ENCODE assay signal across 8 mouse cellular contexts in genomic region chr4:155992906-155993547, GRCm38 (mm10). TPM values are rescaled to one million over a fixed set of nuclear protein-coding genes. Genes with fewer than 3 reads are reported as not detected.
DNase-seq lines count a peak whose midpoint lies in the region; ATAC-seq and TF ChIP-seq lines count a peak whose summit lies in the region.

No protein-coding gene starts in this region.

- peaks cover 18% of the 10 kb centered on the region for H3K36me3 ChIP-seq in hindbrain, postnatal 0 days (ENCODE audit: insufficient read depth, low read length)
- peaks cover 21% of the 10 kb centered on the region; the same call in 1 of the 2 replicates for H3K36me3 ChIP-seq in macrophage (ENCODE audit: inconsistent target)

- H3K4me3 ChIP-seq in hindbrain, postnatal 0 days (ENCODE audit: low read length), result peak overlapping the region; percentile 82
- peak overlapping the region; percentile 96 for H3K4me3 ChIP-seq in macrophage (ENCODE audit: inconsistent target)

- ATAC-seq in hindbrain, postnatal 0 days, result peak; percentile 88

- peaks cover 57% of the 10 kb centered on the region for H3K79me2 ChIP-seq in macrophage (ENCODE audit: inconsistent target)

- WGBS in hindbrain, postnatal 0 days, result 0% methylated on average over 70 of the region's 70 CpGs
- WGBS in macrophage (ENCODE audit: missing documents), result under 1% methylated on average over 55 of the region's 70 CpGs

- peaks cover 9% of the 10 kb centered on the region for H3K4me1 ChIP-seq in hindbrain, postnatal 0 days (ENCODE audit: insufficient read depth, low read length)

- H3K27me3 ChIP-seq in hindbrain, postnatal 0 days (ENCODE audit: insufficient read depth, low read length), result no peaks in the 10 kb centered on the region

- peak overlapping the region; percentile 67 for H3K9ac ChIP-seq in hindbrain, postnatal 0 days (replicated peaks; ENCODE audit: low read length)

- DNase-seq in adipocyte (ENCODE audit: low spot score), result peak; percentile 96
- peak; percentile 91 to 97 for DNase-seq in cerebellum, postnatal 4 days (ENCODE audit: low spot score in 2 of 2)
- DNase-seq in gastrocnemius, adult 18-20 months (ENCODE audit: low spot score), result peak; percentile 98
- DNase-seq in hindbrain, postnatal 0 days (ENCODE audit: low spot score), result peak; percentile 98
- DNase-seq in left cerebral cortex, adult 18-20 months (ENCODE audit: low spot score in 2 of 2), result peak; percentile 93 to 96
- DNase-seq in right cerebral cortex, postnatal 14 days, result peak; percentile 95
- DNase-seq in urinary bladder, postnatal 36 days (ENCODE audit: low spot score in 2 of 2), result peak; percentile 96 to 97

- peak; percentile 29; the same call in 1 of the 2 replicates for TF ChIP-seq CTCF in hindbrain, postnatal 0 days (IDR thresholded peaks at IDR 0.05; ENCODE audit: low read depth)

- H3K9me3 ChIP-seq in hindbrain, postnatal 0 days (ENCODE audit: low read length), result no peaks in the 10 kb centered on the region

- peak overlapping the region; percentile 95 for H3K27ac ChIP-seq in hindbrain, postnatal 0 days
- H3K27ac ChIP-seq in macrophage, result peak overlapping the region; percentile 84

- H3K4me2 ChIP-seq in hindbrain, postnatal 0 days (ENCODE audit: low read depth, low read length), result peak overlapping the region; percentile 69

RNA-seq across cellular contexts. Expression of gene Sdf4, which starts 0.4 kb away (rescaled TPM):
- total RNA-seq in gastrocnemius, adult 18-20 months (2021), result 10 to 100 TPM; 77.2 to 85.0 TPM
- total RNA-seq in hindbrain, postnatal 0 days (2014; rRNA removed), result 100 and 121 TPM in 2 replicates
- polyA plus RNA-seq in hindbrain, postnatal 0 days (2015; fragmentation: Nextera tagmentation; extraction: Ambion mirVana), result 122 and 127 TPM in 2 replicates
- 100 to 1,000 TPM; 213 to 215 TPM for total RNA-seq in left cerebral cortex, adult 18-20 months (2021)
- 100 to 1,000 TPM in 24 of 26 experiments, 10 to 100 TPM in 2; 76.5 to 184 (median 139) TPM for total RNA-seq in macrophage (2018; cell fraction: chromatin; rRNA removed)
- 100 to 1,000 TPM; 182 to 279 (median 233) TPM for total RNA-seq in macrophage (2018; cell fraction: cytosol; rRNA removed)
- total RNA-seq in macrophage (2018; cell fraction: nucleus; rRNA removed), result 100 to 1,000 TPM in 25 of 26 experiments, 10 to 100 TPM in 1; 92.3 to 220 (median 162) TPM
- 261 to 438 TPM (median 289 TPM) in 3 replicates for polyA plus RNA-seq in macrophage (2018)

RNA-seq across cellular contexts. Expression of gene B3galt6, which starts 0.6 kb away (rescaled TPM):
- total RNA-seq in gastrocnemius, adult 18-20 months (2021), result 1 to 10 TPM; 1.3 TPM
- 48.8 and 56.8 TPM in 2 replicates for total RNA-seq in hindbrain, postnatal 0 days (2014; rRNA removed)
- polyA plus RNA-seq in hindbrain, postnatal 0 days (2015; fragmentation: Nextera tagmentation; extraction: Ambion mirVana), result 26.1 and 26.2 TPM in 2 replicates
- total RNA-seq in left cerebral cortex, adult 18-20 months (2021), result 10 to 100 TPM in 1 of 2 experiments, 1 to 10 TPM in 1; 8.9 to 10.7 TPM
- total RNA-seq in macrophage (2018; cell fraction: chromatin; rRNA removed), result 1 to 10 TPM in 18 of 26 experiments, under 1 TPM in 7, not detected in 1; 0.25 to 5.3 (median 1.6) TPM
- total RNA-seq in macrophage (2018; cell fraction: cytosol; rRNA removed), result 1 to 10 TPM; 1.7 to 4.6 (median 3.4) TPM
- 1 to 10 TPM in 25 of 26 experiments, under 1 TPM in 1; 0.69 to 8.5 (median 3.4) TPM for total RNA-seq in macrophage (2018; cell fraction: nucleus; rRNA removed)
- polyA plus RNA-seq in macrophage (2018), result 1.4 to 6.1 TPM (median 2.9 TPM) in 3 replicates

RNA-seq across cellular contexts. Expression of gene Tnfrsf4, which starts 20.6 kb away (rescaled TPM):
- total RNA-seq in gastrocnemius, adult 18-20 months (2021), result 1 to 10 TPM; 1.2 to 1.3 TPM
- total RNA-seq in hindbrain, postnatal 0 days (2014; rRNA removed), result 2.6 TPM in 1 of 2 replicates, not detected in the other
- 0.47 and 0.49 TPM in 2 replicates for polyA plus RNA-seq in hindbrain, postnatal 0 days (2015; fragmentation: Nextera tagmentation; extraction: Ambion mirVana)
- 1 to 10 TPM in 1 of 2 experiments, under 1 TPM in 1; 0.95 to 2.3 TPM for total RNA-seq in left cerebral cortex, adult 18-20 months (2021)
- total RNA-seq in macrophage (2018; cell fraction: chromatin; rRNA removed), result 10 to 100 TPM in 11 of 26 experiments, 1 to 10 TPM in 14, not detected in 1; 1.7 to 16.8 (median 7.6) TPM
- total RNA-seq in macrophage (2018; cell fraction: cytosol; rRNA removed), result 1 to 10 TPM in 2 of 26 experiments, under 1 TPM in 19, not detected in 5; 0.10 to 1.2 (median 0.41) TPM
- 1 to 10 TPM; 1.1 to 9.5 (median 3.5) TPM for total RNA-seq in macrophage (2018; cell fraction: nucleus; rRNA removed)
- 0.47 to 0.95 TPM (median 0.93 TPM) in 3 replicates for polyA plus RNA-seq in macrophage (2018)

RNA-seq across cellular contexts. Expression of gene C1qtnf12, which starts 30.9 kb away (rescaled TPM):
- total RNA-seq in gastrocnemius, adult 18-20 months (2021), result 10 to 100 TPM; 16.9 to 19.7 TPM
- total RNA-seq in hindbrain, postnatal 0 days (2014; rRNA removed), result 26.6 and 35.2 TPM in 2 replicates
- 21.8 and 22.8 TPM in 2 replicates for polyA plus RNA-seq in hindbrain, postnatal 0 days (2015; fragmentation: Nextera tagmentation; extraction: Ambion mirVana)
- 10 to 100 TPM; 16.6 to 17.7 TPM for total RNA-seq in left cerebral cortex, adult 18-20 months (2021)
- 10 to 100 TPM in 24 of 26 experiments, 1 to 10 TPM in 2; 6.3 to 32.7 (median 16.1) TPM for total RNA-seq in macrophage (2018; cell fraction: chromatin; rRNA removed)
- total RNA-seq in macrophage (2018; cell fraction: cytosol; rRNA removed), result 10 to 100 TPM in 13 of 26 experiments, 1 to 10 TPM in 13; 4.9 to 27.5 (median 11.7) TPM
- total RNA-seq in macrophage (2018; cell fraction: nucleus; rRNA removed), result 10 to 100 TPM in 13 of 26 experiments, 1 to 10 TPM in 13; 2.9 to 30.1 (median 10.1) TPM
- 5.3 to 17.5 TPM (median 14.9 TPM) in 3 replicates for polyA plus RNA-seq in macrophage (2018)

RNA-seq across cellular contexts. Expression of gene Tnfrsf18, which starts 32.9 kb away (rescaled TPM):
- not detected for total RNA-seq in gastrocnemius, adult 18-20 months (2021)
- total RNA-seq in hindbrain, postnatal 0 days (2014; rRNA removed), result 0.16 TPM in 1 of 2 replicates, not detected in the other
- polyA plus RNA-seq in hindbrain, postnatal 0 days (2015; fragmentation: Nextera tagmentation; extraction: Ambion mirVana), result 1.4 and 1.6 TPM in 2 replicates
- not detected for total RNA-seq in left cerebral cortex, adult 18-20 months (2021)
- not detected for total RNA-seq in macrophage (2018; cell fraction: chromatin; rRNA removed)
- under 1 TPM in 11 of 26 experiments, not detected in 15; 0.14 to 0.42 (median 0.22) TPM for total RNA-seq in macrophage (2018; cell fraction: cytosol; rRNA removed)
- under 1 TPM in 2 of 26 experiments, not detected in 24; 0.46 to 0.56 TPM for total RNA-seq in macrophage (2018; cell fraction: nucleus; rRNA removed)
- 0.29 to 0.30 TPM in 2 of 3 replicates, not detected in the other for polyA plus RNA-seq in macrophage (2018)

Comparison
In these comparisons a context has a peak if more than half of its experiments do, and no peak if none do; other contexts are left out.
1. Peak in every context shown above with its lines: DNase-seq, ATAC-seq, H3K4me3 ChIP-seq and H3K27ac ChIP-seq.
2. RNA of gene B3galt6, which starts 0.6 kb away (total RNA-seq): 48.8 to 56.8 TPM in hindbrain, postnatal 0 days and 8.9 to 10.7 TPM in left cerebral cortex, adult 18-20 months; 1.3 TPM in gastrocnemius, adult 18-20 months; every median in the first group is over 4 times any median in the second.